Comparison of ENCODE assay signal across 19 mouse cellular contexts in genomic region chr4:45622017-45622416, GRCm38 (mm10).
DNase-seq lines count a peak whose midpoint lies in the region; ATAC-seq and TF ChIP-seq lines count a peak whose summit lies in the region.
"Had no signal": no experiment of that assay in that cellular context is flagged by ENCODE, and none has a peak within 500 bp of the region (broad histone marks: within the 10 kb centered on the region; RNA-seq: fewer than 3 reads in every experiment).

No protein-coding gene starts in this region.

- no peaks in the 10 kb centered on the region for H3K9me3 ChIP-seq in midbrain, postnatal 0 days (ENCODE audit: low read length)
- H3K9me3 ChIP-seq in midbrain, embryonic 14.5 days (ENCODE audit: control insufficient read depth, low read length) = 0 out of 2 replicates have a peak, but pooled peaks cover 3% of the 10 kb centered on the region
- H3K9me3 ChIP-seq: embryonic facial prominence, embryonic 13.5 days; hindbrain, embryonic 10.5 days; limb, embryonic 10.5 days; liver, embryonic 13.5 days; neural tube, embryonic 12.5 days had no signal

- H3K27me3 ChIP-seq in midbrain, postnatal 0 days (ENCODE audit: insufficient read depth, low read length) = no peaks in the 10 kb centered on the region
- H3K27me3 ChIP-seq in midbrain, embryonic 14.5 days (ENCODE audit: control insufficient read depth, insufficient read depth, low read length) = no peaks in the 10 kb centered on the region
- H3K27me3 ChIP-seq: embryonic facial prominence, embryonic 13.5 days; neural tube, embryonic 12.5 days had no signal

- H3K36me3 ChIP-seq in midbrain, postnatal 0 days (ENCODE audit: insufficient read depth, low read length) = no peaks in the 10 kb centered on the region
- no peaks in the 10 kb centered on the region for H3K36me3 ChIP-seq in midbrain, embryonic 14.5 days (ENCODE audit: control insufficient read depth, insufficient read depth, low read length)
- H3K36me3 ChIP-seq: embryonic facial prominence, embryonic 13.5 days; hindbrain, embryonic 10.5 days; limb, embryonic 10.5 days; liver, embryonic 13.5 days; neural tube, embryonic 12.5 days had no signal

- no peak overlapping the region for H3K27ac ChIP-seq in midbrain, postnatal 0 days (ENCODE audit: low read depth, low read length)
- H3K27ac ChIP-seq in midbrain, embryonic 14.5 days (replicated peaks; ENCODE audit: low read depth, low read length) = no peak overlapping the region
- H3K27ac ChIP-seq: embryonic facial prominence, embryonic 13.5 days; gastrocnemius, adult 2 months; hindbrain, embryonic 10.5 days; left cerebral cortex, adult 2 months; limb, embryonic 10.5 days; liver, embryonic 13.5 days; neural tube, embryonic 12.5 days had no signal

- no peak overlapping the region for H3K4me2 ChIP-seq in midbrain, postnatal 0 days (ENCODE audit: low read depth, low read length, poor library complexity, severe bottlenecking)
- H3K4me2 ChIP-seq in midbrain, embryonic 14.5 days (ENCODE audit: low read length) = no peak overlapping the region
- H3K4me2 ChIP-seq: embryonic facial prominence, embryonic 13.5 days; liver, embryonic 13.5 days; neural tube, embryonic 12.5 days had no signal

- DNase-seq in CD4-positive, CD25-positive, alpha-beta regulatory T cell, adult 2 months (ENCODE audit: low read depth, low spot score) = peak; percentile 3
- DNase-seq in midbrain, postnatal 0 days (ENCODE audit: low spot score) = no peak
- DNase-seq in midbrain, embryonic 14.5 days = no peak
- peak; percentile 83 for DNase-seq in ES-CJ7 (ENCODE audit: low read depth, low spot score)
- DNase-seq in brain, adult 2 months (ENCODE audit: low read depth, low spot score) = peak; percentile 5
- no peak for DNase-seq in right cerebral cortex, postnatal 25 days
- DNase-seq in layer of hippocampus, adult 8-10 months (ENCODE audit: low spot score in 2 of 2) = no peak
- DNase-seq: adrenal gland, postnatal 36 days; cerebellum, adult 9-10 months; gastrocnemius, adult 2 months; heart, adult 18-20 months; liver, embryonic 13.5 days; lung, postnatal 10 days had no signal

- peaks cover 2% of the 10 kb centered on the region for H3K4me1 ChIP-seq in midbrain, postnatal 0 days (ENCODE audit: insufficient read depth, low read length)
- H3K4me1 ChIP-seq in midbrain, embryonic 14.5 days (ENCODE audit: control insufficient read depth, insufficient read depth, low read length) = peaks cover 2% of the 10 kb centered on the region; the same call in 1 of the 2 replicates
- H3K4me1 ChIP-seq: liver, embryonic 13.5 days; neural tube, embryonic 12.5 days had no signal

- 92% methylated on average over 5 of the region's 5 CpGs for WGBS in midbrain, postnatal 0 days
- 87% methylated on average over 5 of the region's 5 CpGs for WGBS in midbrain, embryonic 14.5 days

- H3K9ac ChIP-seq in midbrain, postnatal 0 days (replicated peaks; ENCODE audit: low read length, poor library complexity, severe bottlenecking) = no peak overlapping the region
- H3K9ac ChIP-seq in midbrain, embryonic 14.5 days (replicated peaks; ENCODE audit: low read length) = no peak overlapping the region
- H3K9ac ChIP-seq: embryonic facial prominence, embryonic 13.5 days; liver, embryonic 13.5 days; neural tube, embryonic 12.5 days had no signal

- TF ChIP-seq CTCF in midbrain, postnatal 0 days (IDR thresholded peaks at IDR 0.05) = 0 out of 2 replicates have a peak, but pooled peaks have one; percentile 9

- H3K4me3 ChIP-seq in midbrain, postnatal 0 days (ENCODE audit: low read depth, low read length) = no peak overlapping the region
- H3K4me3 ChIP-seq in midbrain, embryonic 14.5 days (replicated peaks; ENCODE audit: low read depth, low read length) = no peak overlapping the region
- H3K4me3 ChIP-seq: embryonic facial prominence, embryonic 13.5 days; gastrocnemius, adult 2 months; hindbrain, embryonic 10.5 days; left cerebral cortex, adult 2 months; limb, embryonic 10.5 days; liver, embryonic 13.5 days; neural tube, embryonic 12.5 days had no signal

- no peak for ATAC-seq in CD4-positive, CD25-positive, alpha-beta regulatory T cell, adult 4 months
- no peak for ATAC-seq in midbrain, postnatal 0 days (ENCODE audit: low FRiP score)
- no peak for ATAC-seq in midbrain, embryonic 14.5 days (ENCODE audit: low FRiP score, low TSS enrichment)

Comparison
In these comparisons a context has a peak if more than half of its experiments do, and no peak if none do; other contexts are left out.
1. DNase-seq: peak in CD4-positive, CD25-positive, alpha-beta regulatory T cell, adult 2 months (single experiment), ES-CJ7 (single experiment) and brain, adult 2 months (single experiment); none in midbrain, postnatal 0 days (single experiment), midbrain, embryonic 14.5 days (single experiment), right cerebral cortex, postnatal 25 days (single experiment) and layer of hippocampus, adult 8-10 months (0 of 2).